Mouse (Mus musculus) small intestine, adult 2 months (tissue): ENCODE measurements around the gene Marveld2.

Source experiments
- CTCF ChIP-seq: fragments of 200-500 bp; IDR thresholded peaks from 2 replicates; pipeline ENCODE4 v1.5.1; 2012; ENCODE audit warnings: low read depth, mild to moderate bottlenecking, control low read depth, inconsistent platforms, low read length, moderate library complexity, mixed read lengths; ENCODE audit not compliant: insufficient replicate concordance, insufficient read length; ENCODE audit errors: extremely low read depth
- POLR2A ChIP-seq: fragments of 200-500 bp; IDR thresholded peaks from 2 replicates; pipeline ENCODE4 v1.6.1; 2012; ENCODE audit warnings: low read depth, mild to moderate bottlenecking, control low read depth, inconsistent platforms, low read length, moderate library complexity

- TF ChIP-seq CTCF = no peak
- TF ChIP-seq POLR2A = no peak
These were observed 21.3 kb downstream of the Marveld2 start for GRCm38 (mm10) chr13:100595552-100595885.
